Mouse (Mus musculus): ENCODE data around the gene Smap2.

GRCm38 (mm10) chr4:121016928-121017657, at the start of gene Smap2:
- TF ChIP-seq CTCF (IDR thresholded peaks at IDR 0.05; ENCODE audit: extremely low read depth, insufficient read depth, low read length) (0 out of 2 replicates have a peak, but pooled peaks have one; percentile 8), POLR2A (IDR thresholded peaks at IDR 0.05; ENCODE audit: extremely low read depth, insufficient read depth, low read length) (peak; percentile 87)
